Mouse (Mus musculus) neural tube, embryonic 12.5 days (tissue): Measurements from ENCODE around the gene Nt5c3. TPM values are rescaled to one million over a fixed set of nuclear protein-coding genes. Genes with fewer than 3 reads are reported as not detected.

Experiments
- ATAC-seq: fragments of 200-750 bp; cut with Nextera tagmentation; 2 replicates; pipeline ENCODE4 v1.8.0; 2017; ENCODE audit warnings: low read depth, mild to moderate bottlenecking, moderate TSS enrichment, moderate library complexity; ENCODE audit not compliant: low FRiP score
- H3K27ac ChIP-seq: fragments of 300-500 bp; sonication (generic); 2 replicates; pipeline ENCODE4 v1.5.1; 2016
- H3K27me3 ChIP-seq: fragments of 300-500 bp; sonication (generic); replicated peaks from 2 replicates; pipeline ENCODE4 v1.6.1; 2016; ENCODE audit warnings: mild to moderate bottlenecking
- H3K36me3 ChIP-seq: fragments of 300-500 bp; sonication (generic); 2 replicates; pipeline ENCODE4 v1.6.1; 2016; ENCODE audit warnings: mild to moderate bottlenecking
- H3K4me1 ChIP-seq: fragments of 300-500 bp; sonication (generic); 2 replicates; pipeline ENCODE4 v1.6.1; 2016
- H3K4me2 ChIP-seq: fragments of 300-500 bp; sonication (generic); replicated peaks from 2 replicates; pipeline ENCODE4 v1.6.1; 2016; ENCODE audit warnings: mild to moderate bottlenecking
- H3K4me3 ChIP-seq: fragments of 300-500 bp; sonication (generic); 2 replicates; pipeline ENCODE4 v1.5.1; 2016
- H3K9ac ChIP-seq: fragments of 300-500 bp; sonication (generic); 2 replicates; pipeline ENCODE4 v1.6.1; 2016; ENCODE audit warnings: mild to moderate bottlenecking
- H3K9me3 ChIP-seq: fragments of 300-500 bp; sonication (generic); 2 replicates; pipeline ENCODE4 v1.6.1; 2016; ENCODE audit warnings: mild to moderate bottlenecking
- WGBS: fragments of 180-500 bp; shearing (Covaris S2); methylation state at CpG from one replicate; pipeline ENCODE4 v1.1.7; 2016; 5-methylcytosine and 5-hydroxymethylcytosine counted together
- polyA plus RNA-seq: library from polyadenylated mRNA; unstranded; fragments of >200 nt; fragmentation: Nextera tagmentation; extraction: Ambion mirVana; gene quantifications from 2 replicates; pipeline ENCODE4 v1.2.1, GENCODE M21; 2016

The Nt5c3 gene
- polyA plus RNA-seq, 1 experiment from 2014 or later, result 106 TPM

DNA sequence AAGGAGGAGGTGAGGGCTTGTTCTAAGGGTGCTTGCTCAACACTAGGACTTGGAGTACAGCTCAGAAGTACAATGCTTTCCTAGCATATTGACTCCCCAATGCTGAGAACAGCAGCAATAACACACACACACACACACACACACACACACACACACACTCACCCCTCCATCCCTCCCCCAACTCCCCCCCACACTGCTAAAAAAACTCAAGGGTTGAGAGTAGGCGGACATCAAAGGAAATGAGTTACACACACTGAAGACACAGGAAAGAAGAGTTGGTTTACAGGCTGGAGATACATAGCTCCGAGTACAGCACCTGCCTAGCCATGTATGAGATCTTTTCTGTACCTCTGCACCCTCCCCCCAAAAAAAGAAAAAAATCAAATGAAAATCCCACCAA is 7.5 kb downstream of the Nt5c3 start:
- Histone ChIP-seq H3K9ac (no peak overlapping the region), H3K27ac (no peak overlapping the region), H3K27me3 (no peaks in the 10 kb centered on the region), H3K9me3 (no peaks in the 10 kb centered on the region), H3K4me1 (no peaks in the 10 kb centered on the region), H3K36me3 (no peaks in the 10 kb centered on the region), H3K4me2 (no peak overlapping the region), H3K4me3 (no peak overlapping the region)
- no peak for ATAC-seq
- WGBS, result 93% methylated on average over 2 of the region's 2 CpGs

DNA sequence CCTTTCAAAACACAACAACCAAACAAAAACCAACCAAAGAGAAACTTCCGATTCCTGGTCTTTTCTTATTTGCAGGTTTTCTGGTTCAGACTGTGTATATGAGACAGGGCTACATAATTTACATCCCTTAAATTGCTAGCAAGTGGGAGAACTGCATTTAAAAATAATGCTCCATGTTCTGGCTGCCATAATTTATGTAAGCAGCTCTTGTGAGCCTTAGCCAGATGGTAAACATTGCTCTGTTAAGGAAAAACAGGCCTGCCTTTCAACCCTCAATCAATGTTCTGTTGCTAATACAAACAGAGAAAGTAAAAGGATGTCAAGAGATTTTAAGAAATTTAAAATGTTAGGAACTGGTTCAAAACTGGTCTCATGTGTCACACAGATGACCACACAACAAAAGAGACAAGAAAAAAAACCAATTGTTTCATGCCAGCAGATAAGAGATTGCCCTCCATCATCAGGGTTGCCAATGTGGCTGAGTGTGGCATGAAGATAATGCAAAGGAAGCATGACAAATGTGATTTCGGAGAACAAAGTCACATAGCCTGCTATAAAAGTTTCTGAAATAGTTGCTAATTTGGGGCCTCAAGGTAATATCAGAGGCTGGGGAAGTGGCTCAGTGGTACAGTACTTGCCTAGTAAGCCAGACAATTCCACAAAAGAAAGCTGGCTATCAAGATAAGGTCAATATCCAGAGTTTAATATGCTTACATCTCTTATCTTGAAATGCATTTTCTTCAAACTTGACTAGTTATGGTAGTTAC is 10.5 kb downstream of the Nt5c3 start:
- H3K4me2 ChIP-seq, result no peak overlapping the region
- no peaks in the 10 kb centered on the region for H3K27me3 ChIP-seq
- no peak for ATAC-seq
- no peak overlapping the region for H3K4me3 ChIP-seq
- H3K9me3 ChIP-seq, result no peaks in the 10 kb centered on the region
- H3K9ac ChIP-seq, result no peak overlapping the region
- no peaks in the 10 kb centered on the region for H3K4me1 ChIP-seq
- H3K27ac ChIP-seq, result no peak overlapping the region
- no peaks in the 10 kb centered on the region for H3K36me3 ChIP-seq
- WGBS, result 72% methylated on average over 2 of the region's 2 CpGs

DNA sequence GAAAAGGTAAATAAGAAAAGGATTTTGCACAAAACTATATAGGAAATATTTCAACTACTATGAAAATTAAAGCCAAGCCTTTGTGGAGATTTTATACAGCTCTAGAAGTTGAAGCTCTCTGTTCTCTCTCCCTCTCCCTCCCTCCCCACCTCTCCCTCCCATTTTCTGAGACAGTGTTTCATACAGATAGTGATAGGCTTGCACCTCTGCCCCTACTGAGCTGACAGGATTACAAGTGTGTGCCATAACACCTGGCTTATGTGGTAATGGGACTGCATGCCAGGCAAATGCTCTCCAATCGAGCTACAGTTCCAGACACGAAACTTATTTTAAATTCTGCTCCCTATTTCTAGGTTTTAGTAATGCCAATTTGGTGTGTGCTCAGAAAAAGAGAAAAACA is 12.8 kb downstream of the Nt5c3 start:
- no peak overlapping the region for H3K4me3 ChIP-seq
- no peak for ATAC-seq
- H3K27me3 ChIP-seq, result no peaks in the 10 kb centered on the region
- WGBS, result 92% methylated on average over 2 of the region's 2 CpGs
- no peak overlapping the region for H3K9ac ChIP-seq
- no peaks in the 10 kb centered on the region for H3K36me3 ChIP-seq
- no peak overlapping the region for H3K27ac ChIP-seq
- H3K4me2 ChIP-seq, result no peak overlapping the region
- no peaks in the 10 kb centered on the region for H3K4me1 ChIP-seq
- no peaks in the 10 kb centered on the region for H3K9me3 ChIP-seq

GRCm38 (mm10) chr6:56908912-56909311 is 14.8 kb downstream of the Nt5c3 start:
- no peak overlapping the region for H3K9ac ChIP-seq
- 23% methylated on average over 4 of the region's 4 CpGs for WGBS
- H3K27ac ChIP-seq, result no peak overlapping the region
- no peak overlapping the region for H3K4me3 ChIP-seq
- no peak overlapping the region for H3K4me2 ChIP-seq
- no peaks in the 10 kb centered on the region for H3K9me3 ChIP-seq
- no peaks in the 10 kb centered on the region for H3K36me3 ChIP-seq
- no peaks in the 10 kb centered on the region for H3K27me3 ChIP-seq
- ATAC-seq, result 0 out of 2 replicates have a peak, but pooled peaks have one; percentile 35
- no peaks in the 10 kb centered on the region for H3K4me1 ChIP-seq

DNA sequence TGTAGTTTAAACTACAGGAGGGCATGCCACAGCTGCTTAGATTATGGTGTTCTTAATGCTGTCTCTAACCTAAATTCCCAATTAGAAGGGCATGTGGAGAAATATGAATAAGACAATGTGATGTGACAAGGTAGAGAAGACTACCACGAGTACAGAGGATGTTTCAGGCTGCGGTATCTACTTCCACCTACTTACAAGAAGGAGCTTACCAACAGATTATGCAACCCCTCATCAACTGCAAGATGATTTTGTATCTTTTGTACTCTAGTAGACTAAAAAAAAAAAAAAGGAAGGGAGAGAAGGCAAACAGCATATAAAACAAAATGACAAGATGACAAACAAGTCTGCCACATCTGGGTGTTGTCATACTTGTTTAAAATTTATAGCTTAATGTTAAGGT is 15.3 kb downstream of the Nt5c3 start:
- Histone ChIP-seq H3K27me3 (no peaks in the 10 kb centered on the region), H3K9ac (no peak overlapping the region), H3K9me3 (no peaks in the 10 kb centered on the region), H3K36me3 (no peaks in the 10 kb centered on the region), H3K27ac (no peak overlapping the region), H3K4me2 (no peak overlapping the region), H3K4me3 (no peak overlapping the region), H3K4me1 (0 out of 2 replicates have a peak, but pooled peaks cover 3% of the 10 kb centered on the region)
- WGBS, result 88% methylated on average over 2 of the region's 2 CpGs
- no peak for ATAC-seq

GRCm38 (mm10) chr6:56907973-56908372 is 15.8 kb downstream of the Nt5c3 start:
- H3K27ac ChIP-seq, result no peak overlapping the region
- WGBS, result 93% methylated on average over 3 of the region's 3 CpGs
- H3K4me3 ChIP-seq, result no peak overlapping the region
- no peak overlapping the region for H3K4me2 ChIP-seq
- H3K27me3 ChIP-seq, result no peaks in the 10 kb centered on the region
- ATAC-seq, result no peak
- H3K9me3 ChIP-seq, result no peaks in the 10 kb centered on the region
- H3K4me1 ChIP-seq, result 0 out of 2 replicates have a peak, but pooled peaks cover 3% of the 10 kb centered on the region
- no peaks in the 10 kb centered on the region for H3K36me3 ChIP-seq
- no peak overlapping the region for H3K9ac ChIP-seq

DNA sequence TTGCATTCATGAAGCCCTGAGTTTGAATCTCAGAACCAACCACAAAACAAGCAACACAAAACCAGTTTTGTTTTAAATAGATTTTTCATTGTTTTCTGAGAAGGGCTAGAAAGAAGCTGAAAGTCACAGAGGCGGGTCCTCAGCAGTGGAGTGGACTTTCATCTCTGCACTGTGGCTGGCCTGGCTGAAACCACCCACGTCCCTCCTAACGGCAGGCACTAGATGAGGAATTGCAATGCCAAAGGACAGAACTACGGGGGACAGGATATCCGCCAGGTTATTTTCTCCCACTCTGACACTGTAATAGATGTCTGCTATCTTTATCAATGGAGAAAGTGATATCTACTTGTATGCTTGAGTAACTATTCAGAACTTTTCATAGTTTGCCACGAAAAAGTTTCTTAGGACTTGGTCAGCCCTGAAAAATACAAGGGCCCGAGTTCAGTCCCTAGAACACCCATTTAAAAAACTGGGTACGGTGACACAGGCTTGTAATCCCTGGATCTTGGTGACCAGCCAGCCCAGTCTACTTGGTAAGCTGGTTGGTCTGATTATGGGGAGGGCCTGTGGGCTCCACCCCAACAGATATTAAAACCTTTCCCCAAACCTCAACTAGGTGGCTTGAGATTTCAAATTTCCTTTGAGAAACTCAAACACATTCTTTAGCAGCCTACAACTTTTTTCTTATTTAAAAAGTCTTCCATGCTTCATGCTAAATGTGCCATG is 17.4 kb downstream of the Nt5c3 start:
- H3K4me2 ChIP-seq, result no peak overlapping the region
- WGBS, result 86% methylated on average over 8 of the region's 8 CpGs
- 0 out of 2 replicates have a peak, but pooled peaks cover 9% of the 10 kb centered on the region for H3K4me1 ChIP-seq
- H3K9ac ChIP-seq, result no peak overlapping the region
- H3K27me3 ChIP-seq, result no peaks in the 10 kb centered on the region
- no peaks in the 10 kb centered on the region for H3K36me3 ChIP-seq
- no peak for ATAC-seq
- H3K4me3 ChIP-seq, result no peak overlapping the region
- H3K9me3 ChIP-seq, result no peaks in the 10 kb centered on the region
- no peak overlapping the region for H3K27ac ChIP-seq

GRCm38 (mm10) chr6:56905486-56905885 is 18.2 kb downstream of the Nt5c3 start:
- WGBS, result 86% methylated on average over 5 of the region's 5 CpGs
- Histone ChIP-seq H3K36me3 (no peaks in the 10 kb centered on the region), H3K4me2 (no peak overlapping the region), H3K9me3 (no peaks in the 10 kb centered on the region), H3K27ac (no peak overlapping the region), H3K4me1 (0 out of 2 replicates have a peak, but pooled peaks cover 9% of the 10 kb centered on the region), H3K4me3 (no peak overlapping the region), H3K27me3 (no peaks in the 10 kb centered on the region), H3K9ac (no peak overlapping the region)
- ATAC-seq, result no peak

GRCm38 (mm10) chr6:56904982-56905381 is 18.8 kb downstream of the Nt5c3 start:
- Histone ChIP-seq H3K4me2 (no peak overlapping the region), H3K9me3 (no peaks in the 10 kb centered on the region), H3K4me1 (0 out of 2 replicates have a peak, but pooled peaks cover 9% of the 10 kb centered on the region), H3K27ac (no peak overlapping the region), H3K36me3 (no peaks in the 10 kb centered on the region), H3K9ac (no peak overlapping the region), H3K27me3 (no peaks in the 10 kb centered on the region), H3K4me3 (no peak overlapping the region)
- no peak for ATAC-seq
- WGBS, result 80% methylated on average over 2 of the region's 2 CpGs

GRCm38 (mm10) chr6:56904330-56904729 is 19.4 kb downstream of the Nt5c3 start:
- H3K27me3 ChIP-seq, result no peaks in the 10 kb centered on the region
- H3K27ac ChIP-seq, result no peak overlapping the region
- H3K36me3 ChIP-seq, result no peaks in the 10 kb centered on the region
- no peak overlapping the region for H3K4me3 ChIP-seq
- no peak for ATAC-seq
- no peaks in the 10 kb centered on the region for H3K9me3 ChIP-seq
- no peak overlapping the region for H3K9ac ChIP-seq
- 0 out of 2 replicates have a peak, but pooled peaks cover 9% of the 10 kb centered on the region for H3K4me1 ChIP-seq
- WGBS, result 87% methylated on average over 1 of the region's 1 CpGs
- H3K4me2 ChIP-seq, result no peak overlapping the region

DNA sequence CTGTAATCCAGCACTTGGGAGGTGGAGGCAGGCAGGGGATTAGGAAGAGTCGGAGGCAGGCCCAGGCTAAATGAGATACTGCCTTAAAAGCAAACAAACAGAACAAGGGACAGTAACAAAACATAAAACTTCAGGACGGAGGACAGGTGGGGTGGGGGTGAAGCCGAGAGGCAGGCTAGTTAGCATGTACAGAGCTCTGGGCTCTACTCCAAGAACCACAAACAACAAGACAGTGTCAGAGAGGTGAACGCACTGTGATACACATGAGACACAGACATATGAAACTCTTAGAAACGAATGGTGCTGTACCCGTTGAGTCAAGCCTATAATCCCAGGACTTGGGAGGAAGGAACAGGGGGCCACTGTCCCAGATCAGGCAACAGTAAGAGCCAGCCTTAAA is 19.9 kb downstream of the Nt5c3 start:
- Histone ChIP-seq H3K36me3 (no peaks in the 10 kb centered on the region), H3K27me3 (no peaks in the 10 kb centered on the region), H3K4me1 (0 out of 2 replicates have a peak, but pooled peaks cover 9% of the 10 kb centered on the region), H3K4me2 (no peak overlapping the region), H3K27ac (no peak overlapping the region), H3K9me3 (no peaks in the 10 kb centered on the region), H3K4me3 (no peak overlapping the region), H3K9ac (no peak overlapping the region)
- 61% methylated on average over 6 of the region's 6 CpGs for WGBS
- ATAC-seq, result peak; percentile 17; the same call in 1 of the 2 replicates

DNA sequence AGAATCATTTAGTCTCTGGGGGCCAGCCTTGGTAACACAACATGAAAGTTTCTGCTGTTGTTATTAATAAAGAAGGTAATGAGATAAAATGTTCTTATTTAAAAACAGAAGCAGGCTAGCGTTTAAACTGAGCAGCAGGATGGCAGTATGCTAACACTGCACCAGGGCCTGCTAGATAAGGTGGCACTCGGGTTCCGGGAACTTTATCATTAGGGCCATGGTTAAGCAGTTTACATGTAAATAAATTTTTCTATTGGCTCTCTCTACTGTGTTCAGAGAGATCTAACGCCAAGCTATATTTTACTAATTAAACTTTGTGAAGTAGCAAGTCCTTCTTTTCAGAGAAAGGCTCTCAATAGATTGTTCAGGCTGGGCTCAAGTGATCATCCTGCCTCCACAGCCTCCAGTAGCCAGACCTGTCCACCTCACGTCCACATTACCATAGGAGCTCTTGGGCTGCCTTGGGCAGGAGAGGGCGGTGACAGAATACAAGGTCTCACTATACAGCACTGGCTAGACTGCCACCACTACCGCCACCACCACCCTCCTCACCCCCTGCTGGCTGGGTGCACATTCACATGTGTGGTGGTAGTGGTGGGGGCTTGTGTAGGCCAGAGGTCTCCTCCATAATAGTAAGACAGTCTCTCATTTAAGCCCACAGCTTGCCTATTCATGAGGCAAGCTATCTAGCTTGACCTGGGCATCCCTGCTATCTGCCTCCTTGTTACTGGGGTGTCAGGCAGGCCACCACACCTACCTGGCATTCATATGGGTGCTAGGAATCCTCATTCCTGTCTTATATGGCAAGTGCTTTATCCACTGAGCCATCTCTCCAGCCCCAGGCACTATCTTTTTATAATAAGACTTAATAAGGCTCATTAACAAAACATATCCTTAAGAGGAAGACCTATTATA is 20.9 kb downstream of the Nt5c3 start:
- Histone ChIP-seq H3K4me3 (no peak overlapping the region), H3K36me3 (no peaks in the 10 kb centered on the region), H3K9ac (no peak overlapping the region), H3K27ac (no peak overlapping the region), H3K4me2 (no peak overlapping the region), H3K4me1 (0 out of 2 replicates have a peak, but pooled peaks cover 9% of the 10 kb centered on the region), H3K27me3 (no peaks in the 10 kb centered on the region), H3K9me3 (no peaks in the 10 kb centered on the region)
- no peak for ATAC-seq
- 82% methylated on average over 7 of the region's 7 CpGs for WGBS
